Mouse (Mus musculus): Measurements from ENCODE around the gene Cwc15. TPM values are rescaled to one million over a fixed set of nuclear protein-coding genes. Genes with fewer than 3 reads are reported as not detected.

The Cwc15 gene
- polyA plus RNA-seq, 1 experiment from 2014 or later: 186 TPM

DNA sequence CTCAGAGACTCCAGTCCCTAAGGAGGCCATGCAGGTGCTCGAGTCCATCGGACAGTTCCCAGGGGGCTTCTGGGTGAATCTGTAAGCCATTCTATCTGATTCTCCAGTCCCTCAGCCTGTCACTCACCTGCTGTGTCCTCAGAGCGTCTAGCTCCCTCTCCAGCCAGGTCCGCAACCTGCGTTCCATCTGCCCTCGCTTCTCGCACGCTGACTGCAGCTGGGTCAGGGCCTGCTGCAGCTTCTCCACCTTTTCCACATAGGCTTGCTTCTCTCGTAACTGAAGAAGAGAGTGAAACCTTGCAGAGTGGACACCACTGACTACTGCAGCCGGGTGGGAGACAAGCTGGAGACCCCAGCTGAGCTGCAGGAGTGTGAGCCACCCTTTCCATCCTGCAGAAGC, 57.9 kb downstream of the Cwc15 start:
- no peak overlapping the region for H3K27ac ChIP-seq
- H3K9ac ChIP-seq (replicated peaks): no peak overlapping the region
- 92% methylated on average over 10 of the region's 10 CpGs for WGBS
- H3K4me3 ChIP-seq (replicated peaks): no peak overlapping the region
- H3K4me2 ChIP-seq: no peak overlapping the region
- no peaks in the 10 kb centered on the region for H3K9me3 ChIP-seq
- no peaks in the 10 kb centered on the region for H3K4me1 ChIP-seq (replicated peaks)
- ATAC-seq (ENCODE audit: insufficient number of reproducible peaks, insufficient read depth, low FRiP score, low TSS enrichment, low read depth): no peak
- peaks cover 94% of the 10 kb centered on the region for H3K36me3 ChIP-seq
- H3K27me3 ChIP-seq: no peaks in the 10 kb centered on the region

DNA sequence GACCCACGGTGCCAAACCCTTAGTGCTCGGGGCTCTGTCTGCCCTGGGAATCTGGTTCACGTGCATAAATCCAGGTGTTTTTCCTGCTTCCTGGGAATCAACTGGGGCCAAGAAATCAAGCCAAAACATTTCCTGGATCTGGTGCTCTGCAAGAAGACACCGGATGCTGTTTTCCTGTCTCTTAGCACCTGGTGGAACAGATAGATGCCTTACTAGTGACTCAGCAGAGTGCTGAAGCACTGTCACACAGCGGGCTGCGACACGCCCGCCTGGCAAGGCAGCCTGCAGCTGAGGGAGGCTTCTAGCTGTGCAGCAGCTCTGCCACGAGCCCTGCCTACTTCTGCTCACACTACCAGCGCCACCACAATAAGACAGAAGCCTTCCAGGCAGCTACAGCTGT, 59.0 kb downstream of the Cwc15 start:
- Histone ChIP-seq H3K4me1 (replicated peaks) (no peaks in the 10 kb centered on the region), H3K9me3 (no peaks in the 10 kb centered on the region), H3K27me3 (no peaks in the 10 kb centered on the region), H3K9ac (replicated peaks) (no peak overlapping the region), H3K4me3 (replicated peaks) (no peak overlapping the region), H3K27ac (no peak overlapping the region), H3K36me3 (peaks cover 94% of the 10 kb centered on the region), H3K4me2 (no peak overlapping the region)
- WGBS: 75% methylated on average over 10 of the region's 10 CpGs
- no peak for ATAC-seq (ENCODE audit: insufficient number of reproducible peaks, insufficient read depth, low FRiP score, low TSS enrichment, low read depth)

DNA sequence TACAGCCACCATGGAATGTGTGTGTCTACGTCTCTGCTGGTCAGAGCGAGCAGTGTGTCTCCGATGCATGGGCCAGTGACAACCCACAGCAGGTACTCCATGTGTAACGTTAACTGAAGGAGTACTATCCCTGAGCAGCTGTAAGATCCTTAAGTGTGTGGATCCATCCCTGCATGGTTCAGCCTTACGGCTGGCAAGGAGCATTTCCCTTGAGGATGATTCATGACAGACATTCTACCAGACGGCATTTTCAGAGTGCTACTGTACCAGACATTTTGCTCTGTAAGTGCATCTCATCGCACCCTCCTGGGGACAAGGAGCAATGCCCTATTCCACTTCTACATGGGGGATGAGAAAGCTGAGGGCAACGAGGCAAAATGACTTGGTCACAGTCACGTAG, 59.6 kb downstream of the Cwc15 start:
- no peak for ATAC-seq (ENCODE audit: insufficient number of reproducible peaks, insufficient read depth, low FRiP score, low TSS enrichment, low read depth)
- no peak overlapping the region for H3K9ac ChIP-seq (replicated peaks)
- WGBS: 87% methylated on average over 9 of the region's 9 CpGs
- H3K27me3 ChIP-seq: no peaks in the 10 kb centered on the region
- H3K9me3 ChIP-seq: no peaks in the 10 kb centered on the region
- no peak overlapping the region for H3K4me2 ChIP-seq
- H3K4me1 ChIP-seq (replicated peaks): no peaks in the 10 kb centered on the region
- no peak overlapping the region for H3K27ac ChIP-seq
- peaks cover 94% of the 10 kb centered on the region for H3K36me3 ChIP-seq
- no peak overlapping the region for H3K4me3 ChIP-seq (replicated peaks)

Other genes with a start within 250 kb of the Cwc15 start
- 23.5 and 28.2 TPM in 2 replicates for gene Sesn3, start 225.6 kb upstream of the Cwc15 start, polyA plus RNA-seq (2016; fragmentation: Nextera tagmentation; extraction: Ambion mirVana)
- gene Endod1, start 119.1 kb upstream of the Cwc15 start, polyA plus RNA-seq (2016; fragmentation: Nextera tagmentation; extraction: Ambion mirVana): 8.2 and 8.3 TPM in 2 replicates
- gene Kdm4d, start 135 bp upstream of the Cwc15 start, polyA plus RNA-seq (2016; fragmentation: Nextera tagmentation; extraction: Ambion mirVana): 0.29 and 0.42 TPM in 2 replicates
- 33.3 and 34.8 TPM in 2 replicates for gene Amotl1, start 144.4 kb downstream of the Cwc15 start, polyA plus RNA-seq (2016; fragmentation: Nextera tagmentation; extraction: Ambion mirVana)
- 0.18 TPM in 1 of 2 replicates, not detected in the other for gene Piwil4, start 240.1 kb downstream of the Cwc15 start, polyA plus RNA-seq (2016; fragmentation: Nextera tagmentation; extraction: Ambion mirVana)

Data from limb, embryonic 12.5 days (tissue).